Mouse (Mus musculus): ENCODE data around the gene Hist1h2be. TPM values are rescaled to one million over a fixed set of nuclear protein-coding genes. Genes with fewer than 3 reads are reported as not detected.
"Not testable (repeated sequence)": the region's sequence is repeated elsewhere in the genome, so short reads cannot be mapped to it uniquely, and the experiment has no call there.

The Hist1h2be gene
- polyA plus RNA-seq (2015; fragmentation: Nextera tagmentation; extraction: Ambion mirVana): 1.4 and 2.0 TPM in 2 replicates

DNA sequence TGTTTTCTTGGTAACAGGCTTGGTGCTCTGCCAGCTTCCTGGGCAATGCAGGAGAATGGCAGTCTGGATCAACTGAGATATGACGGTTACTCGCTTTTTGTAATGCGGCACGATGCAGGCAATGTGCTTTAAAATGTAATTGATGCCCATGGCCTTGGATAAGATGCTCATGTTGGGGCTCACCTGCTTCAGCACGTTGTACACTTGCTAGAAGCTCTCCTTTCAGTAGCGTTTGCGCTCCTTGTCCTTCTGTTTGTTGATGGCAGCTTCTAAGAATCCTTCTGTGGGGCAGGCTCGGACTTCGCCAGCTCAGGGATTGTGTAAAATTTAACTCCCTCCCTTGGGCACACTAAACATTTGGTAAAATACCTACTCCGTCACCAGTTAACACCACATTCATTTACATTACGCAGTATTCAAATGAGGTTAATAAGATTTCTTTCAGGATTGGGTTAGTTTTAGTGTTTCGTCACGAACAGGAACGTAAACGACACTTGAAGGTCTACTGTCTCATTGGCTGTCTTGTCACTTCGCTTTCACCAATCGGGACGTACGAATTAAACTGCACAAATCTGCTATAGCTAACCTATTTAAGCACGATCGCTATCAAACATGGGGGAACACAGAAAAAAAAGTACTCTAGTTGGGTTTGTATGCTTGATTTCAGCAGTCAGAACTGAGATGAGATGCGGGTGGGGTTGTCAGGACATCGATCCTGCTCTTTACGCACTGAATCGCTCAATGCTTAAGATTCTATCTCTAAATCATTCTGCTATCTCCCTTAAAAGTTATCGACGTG lies at the start of gene Hist1h2be:
Gene Hist1h2be (minus strand): TSS at position 392 of the 799 bp plus-strand sequence.
- no peaks in the 10 kb centered on the region for H3K9me3 ChIP-seq
- H3K4me3 ChIP-seq (replicated peaks): peak within 1 kb of the TSS; percentile 71
- no peaks in the 10 kb centered on the region for H3K27me3 ChIP-seq
- H3K4me1 ChIP-seq (replicated peaks): peaks cover 28% of the 10 kb centered on the region
- peak within 1 kb of the TSS; percentile 96 for H3K27ac ChIP-seq
- peak within 1 kb of the TSS; percentile 98 for H3K4me2 ChIP-seq (replicated peaks)
- H3K36me3 ChIP-seq: no peaks in the 10 kb centered on the region
- under 1% methylated on average over 27 of the region's 27 CpGs for WGBS
- peak; percentile 87 for ATAC-seq
- peak within 1 kb of the TSS; percentile 89 for H3K9ac ChIP-seq (replicated peaks)

DNA sequence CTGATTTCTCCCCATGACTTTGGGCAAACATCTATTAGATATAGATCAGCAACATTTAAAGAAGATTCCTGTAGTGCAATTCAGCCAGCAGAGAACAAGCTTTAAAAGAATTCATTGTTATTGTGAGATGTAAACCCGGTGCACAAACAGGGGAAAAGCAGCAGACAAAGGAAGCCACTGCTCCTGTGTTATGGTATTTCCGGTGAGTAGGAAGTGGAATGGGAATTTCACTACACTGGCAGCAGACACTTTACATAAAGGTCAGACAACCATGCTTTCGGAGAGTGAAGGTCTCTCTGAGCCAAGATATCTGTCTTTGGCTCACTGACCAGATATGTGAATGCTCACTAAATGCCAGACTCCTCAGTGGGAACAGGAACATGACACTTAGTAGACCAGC lies 41.6 kb upstream of the Hist1h2be start:
- no peak for ATAC-seq
- H3K27me3 ChIP-seq: no peaks in the 10 kb centered on the region
- no peaks in the 10 kb centered on the region for H3K4me1 ChIP-seq (replicated peaks)
- H3K27ac ChIP-seq: no peak overlapping the region
- no peak overlapping the region for H3K4me3 ChIP-seq (replicated peaks)
- H3K4me2 ChIP-seq (replicated peaks): no peak overlapping the region
- no peaks in the 10 kb centered on the region for H3K36me3 ChIP-seq
- WGBS: 79% methylated on average over 3 of the region's 3 CpGs
- H3K9me3 ChIP-seq: no peaks in the 10 kb centered on the region
- no peak overlapping the region for H3K9ac ChIP-seq (replicated peaks)

GRCm38 (mm10) chr13:23659636-23660366 lies 38.9 kb upstream of the Hist1h2be start:
- no peak overlapping the region for H3K27ac ChIP-seq
- no peaks in the 10 kb centered on the region for H3K4me1 ChIP-seq (replicated peaks)
- H3K36me3 ChIP-seq: no peaks in the 10 kb centered on the region
- no peak overlapping the region for H3K4me3 ChIP-seq (replicated peaks)
- no peak overlapping the region for H3K9ac ChIP-seq (replicated peaks)
- H3K9me3 ChIP-seq: no peaks in the 10 kb centered on the region
- no peaks in the 10 kb centered on the region for H3K27me3 ChIP-seq
- no peak for ATAC-seq
- no peak overlapping the region for H3K4me2 ChIP-seq (replicated peaks)
- WGBS: 73% methylated on average over 6 of the region's 6 CpGs

- no peaks in the 10 kb centered on the region for H3K9me3 ChIP-seq
- H3K4me1 ChIP-seq (replicated peaks): no peaks in the 10 kb centered on the region
- no peak overlapping the region for H3K27ac ChIP-seq
- H3K27me3 ChIP-seq: peaks cover 3% of the 10 kb centered on the region; the same call in 1 of the 2 replicates
- H3K36me3 ChIP-seq: no peaks in the 10 kb centered on the region
- WGBS: 35% methylated on average over 1 of the region's 1 CpGs
- no peak overlapping the region for H3K9ac ChIP-seq (replicated peaks)
- no peak overlapping the region for H3K4me2 ChIP-seq (replicated peaks)
- H3K4me3 ChIP-seq (replicated peaks): no peak overlapping the region
- ATAC-seq: no peak
Measured at GRCm38 (mm10) chr13:23630653-23631052, 9.7 kb upstream of the Hist1h2be start.

DNA sequence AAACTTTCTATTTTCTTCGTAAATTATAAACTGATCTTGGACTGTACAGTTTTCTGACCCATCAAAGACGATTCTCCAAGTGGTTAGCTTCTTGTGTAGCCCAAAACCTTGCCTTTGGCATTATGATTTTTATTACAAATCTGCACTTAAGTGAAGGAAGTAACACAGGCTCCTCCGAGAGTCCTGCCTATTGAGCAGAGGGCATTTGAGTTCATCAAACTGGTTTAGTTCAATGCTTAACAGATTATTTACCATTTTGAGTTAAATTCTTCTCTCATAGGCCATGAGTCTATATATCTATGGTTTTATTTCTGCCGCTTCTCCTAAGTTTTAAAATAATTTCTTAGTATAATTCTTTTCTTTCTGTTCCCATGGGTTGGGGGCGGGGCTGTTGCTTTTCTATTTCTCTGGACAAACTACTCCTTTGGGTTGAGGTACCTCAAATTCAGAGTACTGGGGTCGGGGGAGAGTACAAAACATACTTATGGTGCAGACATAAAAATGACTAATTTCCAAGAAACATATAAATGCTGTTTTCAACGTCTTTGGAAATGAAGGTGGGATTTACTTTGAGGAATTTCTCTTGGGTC lies 2.0 kb upstream of the Hist1h2be start:
- Histone ChIP-seq H3K4me2 (replicated peaks) (peak overlapping the region; percentile 98), H3K27me3 (peaks cover 3% of the 10 kb centered on the region; the same call in 1 of the 2 replicates), H3K9me3 (no peaks in the 10 kb centered on the region), H3K4me3 (replicated peaks) (peak overlapping the region; percentile 71), H3K36me3 (no peaks in the 10 kb centered on the region), H3K9ac (replicated peaks) (peak overlapping the region; percentile 89), H3K27ac (peak overlapping the region; percentile 96), H3K4me1 (replicated peaks) (peaks cover 28% of the 10 kb centered on the region)
- ATAC-seq: no peak
- WGBS: 29% methylated on average over 7 of the region's 7 CpGs

DNA sequence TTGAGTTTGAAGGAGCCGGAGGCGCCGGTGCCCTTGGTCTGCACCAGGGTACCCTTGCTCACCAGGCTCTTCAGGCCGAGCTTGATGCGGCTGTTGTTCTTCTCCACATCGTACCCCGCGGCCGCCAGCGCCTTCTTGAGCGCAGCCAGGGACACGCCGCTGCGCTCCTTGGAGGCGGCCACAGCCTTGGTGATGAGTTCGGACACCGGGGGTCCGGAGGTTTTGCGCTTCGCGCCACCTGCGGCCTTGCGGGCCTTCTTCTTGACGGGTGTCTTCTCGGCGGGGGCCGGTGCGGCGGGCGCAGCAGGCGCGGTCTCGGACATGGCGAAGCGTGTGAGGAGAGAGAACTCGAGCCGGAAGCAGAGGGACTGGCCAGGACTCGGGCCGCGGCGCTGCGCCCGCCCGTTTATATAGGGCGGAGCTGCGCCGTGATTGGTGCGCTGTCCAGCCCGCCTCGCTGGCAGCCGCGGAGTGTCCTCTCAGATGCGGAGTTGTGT lies 1.3 kb upstream of the Hist1h2be start, which contains the start of gene Hist1h1e:
Gene Hist1h1e (minus strand): TSS at position 384 of the 497 bp plus-strand sequence.
- not testable (repeated sequence) for H3K27me3 ChIP-seq, H3K36me3 ChIP-seq, H3K9me3 ChIP-seq
- Histone ChIP-seq H3K4me2 (replicated peaks) (peak within 1 kb of the TSS; percentile 98), H3K4me1 (replicated peaks) (peaks cover 28% of the 10 kb centered on the region), H3K9ac (replicated peaks) (peak within 1 kb of the TSS; percentile 89), H3K4me3 (replicated peaks) (peak within 1 kb of the TSS; percentile 71), H3K27ac (peak within 1 kb of the TSS; percentile 96)
- ATAC-seq: peak; percentile 96
- under 1% methylated on average over 53 of the region's 53 CpGs for WGBS

GRCm38 (mm10) chr13:23621532-23622174 lies 729 bp upstream of the Hist1h2be start:
- peak overlapping the region; percentile 98 for H3K4me2 ChIP-seq (replicated peaks)
- H3K4me1 ChIP-seq (replicated peaks): peaks cover 28% of the 10 kb centered on the region
- H3K9me3 ChIP-seq: no peaks in the 10 kb centered on the region
- ATAC-seq: peak; percentile 85
- no peaks in the 10 kb centered on the region for H3K36me3 ChIP-seq
- peak overlapping the region; percentile 96 for H3K27ac ChIP-seq
- under 1% methylated on average over 18 of the region's 18 CpGs for WGBS
- peaks cover 2% of the 10 kb centered on the region; the same call in 1 of the 2 replicates for H3K27me3 ChIP-seq
- peak overlapping the region; percentile 89 for H3K9ac ChIP-seq (replicated peaks)
- H3K4me3 ChIP-seq (replicated peaks): peak overlapping the region; percentile 71

GRCm38 (mm10) chr13:23620056-23620732 lies 730 bp downstream of the Hist1h2be start:
- WGBS: 54% methylated on average over 12 of the region's 12 CpGs
- Histone ChIP-seq H3K4me3 (replicated peaks) (peak overlapping the region; percentile 71), H3K4me1 (replicated peaks) (peaks cover 28% of the 10 kb centered on the region), H3K36me3 (no peaks in the 10 kb centered on the region), H3K4me2 (replicated peaks) (peak overlapping the region; percentile 98), H3K9me3 (no peaks in the 10 kb centered on the region), H3K9ac (replicated peaks) (peak overlapping the region; percentile 69), H3K27ac (peak overlapping the region; percentile 96), H3K27me3 (no peaks in the 10 kb centered on the region)
- ATAC-seq: no peak

DNA sequence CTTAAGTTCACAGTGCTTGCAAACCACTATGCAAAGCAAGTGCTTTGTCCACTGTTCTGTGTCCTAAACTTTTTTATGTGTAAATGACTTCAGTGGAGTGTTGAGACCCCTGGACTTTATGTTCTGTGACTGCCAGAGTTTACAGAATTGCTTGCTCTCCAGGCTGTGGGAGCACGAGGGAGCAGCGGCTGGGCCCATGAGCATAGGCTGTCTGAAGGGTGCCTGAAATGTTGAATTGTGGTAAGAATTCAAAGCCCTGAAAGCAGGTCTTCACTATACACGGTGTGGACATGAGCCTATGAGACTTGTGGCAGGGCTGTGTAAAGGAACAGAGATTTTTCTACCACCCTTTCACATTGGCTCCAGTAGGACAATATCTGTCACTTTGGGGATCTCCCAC lies 9.3 kb downstream of the Hist1h2be start:
- Histone ChIP-seq H3K4me3 (replicated peaks) (no peak overlapping the region), H3K4me1 (replicated peaks) (no peaks in the 10 kb centered on the region), H3K27me3 (no peaks in the 10 kb centered on the region), H3K9me3 (no peaks in the 10 kb centered on the region), H3K9ac (replicated peaks) (no peak overlapping the region), H3K27ac (no peak overlapping the region), H3K36me3 (no peaks in the 10 kb centered on the region), H3K4me2 (replicated peaks) (no peak overlapping the region)
- no peak for ATAC-seq
- 92% methylated on average over 3 of the region's 3 CpGs for WGBS

DNA sequence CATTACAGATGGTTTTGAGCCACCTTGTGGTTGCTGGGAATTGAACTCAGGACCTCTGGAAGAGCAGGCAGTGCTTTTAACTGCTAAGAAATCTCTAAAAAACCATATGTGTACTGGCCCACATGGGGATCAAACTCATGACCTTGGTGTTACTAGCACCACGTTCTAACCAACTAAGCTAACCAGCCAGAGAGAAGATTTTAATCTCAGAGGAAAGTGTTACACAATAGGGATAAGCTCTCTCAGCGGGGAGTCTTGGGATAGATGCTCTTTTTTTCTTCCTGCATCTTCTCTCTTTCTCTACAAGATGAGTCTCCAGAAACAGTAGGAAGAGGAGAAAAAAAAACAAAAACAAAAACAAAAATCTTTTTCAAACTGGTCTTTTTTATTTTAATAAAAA lies 10.5 kb downstream of the Hist1h2be start:
- Histone ChIP-seq H3K36me3 (no peaks in the 10 kb centered on the region), H3K9ac (replicated peaks) (no peak overlapping the region), H3K4me3 (replicated peaks) (no peak overlapping the region), H3K27me3 (no peaks in the 10 kb centered on the region), H3K4me2 (replicated peaks) (no peak overlapping the region), H3K27ac (no peak overlapping the region), H3K4me1 (replicated peaks) (no peaks in the 10 kb centered on the region), H3K9me3 (no peaks in the 10 kb centered on the region)
- no peak for ATAC-seq
- 56% methylated on average over 2 of the region's 2 CpGs for WGBS

- ATAC-seq: no peak
- no peaks in the 10 kb centered on the region for H3K36me3 ChIP-seq
- H3K27me3 ChIP-seq: no peaks in the 10 kb centered on the region
- H3K27ac ChIP-seq: no peak overlapping the region
- H3K9me3 ChIP-seq: no peaks in the 10 kb centered on the region
- H3K4me2 ChIP-seq (replicated peaks): no peak overlapping the region
- no peaks in the 10 kb centered on the region for H3K4me1 ChIP-seq (replicated peaks)
- no peak overlapping the region for H3K9ac ChIP-seq (replicated peaks)
- no peak overlapping the region for H3K4me3 ChIP-seq (replicated peaks)
Measured at GRCm38 (mm10) chr13:23609844-23610243, 11.1 kb downstream of the Hist1h2be start.
